Mouse (Mus musculus) WW6 (cell line): Measurements from ENCODE around the gene Spag17.
A peak's percentile ranks its signal among the peaks of the same experiment; 100 is the strongest.
"Not testable (repeated sequence)": the region's sequence is repeated elsewhere in the genome, so short reads cannot be mapped to it uniquely, and the experiment has no call there.

Experiments used
- DNase-seq: peaks from one replicate; pipeline ENCODE4 v3.0.0-alpha.2; 2013; ENCODE audit warnings: low read depth, low spot score

Gene Spag17

DNA sequence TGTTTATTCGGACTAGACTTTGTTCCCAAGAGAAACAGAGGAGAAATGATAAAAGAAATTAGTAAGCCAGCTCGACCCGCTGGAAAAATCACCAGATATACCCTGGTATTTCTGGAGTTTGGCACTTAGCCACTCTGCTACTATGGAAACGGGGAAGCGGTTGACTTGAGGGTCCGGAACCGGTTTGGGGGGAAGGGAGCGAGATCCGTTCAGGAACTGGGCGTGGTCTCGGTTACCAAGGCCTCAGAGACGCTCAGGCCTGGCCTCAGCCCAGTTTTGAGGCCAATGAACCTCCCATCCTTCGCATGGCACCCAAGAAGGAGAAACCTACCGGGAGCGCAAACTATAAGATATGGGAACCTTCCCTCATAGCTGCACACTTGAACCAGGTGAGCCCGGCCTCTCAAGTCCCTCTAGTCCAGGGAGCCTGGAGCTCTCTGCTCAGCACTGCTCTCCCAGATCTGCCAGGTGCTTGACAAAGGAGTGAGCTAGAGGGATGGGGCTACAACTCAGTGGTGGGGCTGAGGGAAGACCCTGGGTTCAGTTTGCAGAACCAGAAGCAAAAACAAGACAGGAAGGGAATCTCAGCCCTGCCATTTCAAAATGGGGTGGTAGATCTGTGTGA lies at the start of gene Spag17:
Gene Spag17 (plus strand): TSS at position 220 of the 625 bp plus-strand sequence.
- DNase-seq: no peak

DNA sequence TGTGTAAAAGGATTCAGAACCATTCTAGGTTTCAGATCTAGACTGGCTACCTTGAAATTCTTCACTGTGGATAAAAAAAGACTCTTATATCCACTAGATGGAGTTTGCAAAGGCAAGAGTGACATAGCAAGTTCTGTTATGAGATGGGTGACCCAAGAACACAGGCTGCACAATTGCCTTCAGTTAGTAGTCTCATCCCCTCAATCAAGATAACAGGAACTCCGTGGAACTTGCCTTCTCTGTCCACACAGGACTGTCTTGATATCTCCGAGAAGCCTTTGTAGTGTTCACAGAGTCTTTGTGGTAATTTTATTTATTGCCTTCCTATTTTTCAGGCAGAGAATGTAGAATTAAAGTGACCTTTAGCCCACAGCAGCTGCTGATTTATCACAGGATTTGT lies 42.9 kb upstream of the Spag17 start:
- no peak for DNase-seq

DNA sequence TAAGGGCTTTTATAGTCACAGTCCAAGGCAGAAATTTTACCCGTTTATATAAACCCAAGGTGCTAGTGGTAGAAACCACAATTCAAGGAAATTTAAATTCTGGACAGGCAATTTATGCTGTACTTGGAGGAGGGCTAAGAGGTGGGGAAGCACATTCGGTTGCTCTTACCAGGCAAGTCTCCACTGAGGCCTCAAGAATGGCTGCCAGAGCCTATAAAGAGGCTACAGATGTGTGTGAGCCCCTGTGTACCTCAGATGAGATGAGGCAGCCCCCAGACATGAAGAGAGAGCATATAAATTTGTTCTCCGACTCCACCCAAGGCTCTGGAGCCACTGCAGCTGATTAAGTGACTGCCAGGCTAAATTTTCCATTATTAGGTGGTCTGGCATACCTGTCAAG lies 42.4 kb upstream of the Spag17 start:
- DNase-seq: no peak

DNA sequence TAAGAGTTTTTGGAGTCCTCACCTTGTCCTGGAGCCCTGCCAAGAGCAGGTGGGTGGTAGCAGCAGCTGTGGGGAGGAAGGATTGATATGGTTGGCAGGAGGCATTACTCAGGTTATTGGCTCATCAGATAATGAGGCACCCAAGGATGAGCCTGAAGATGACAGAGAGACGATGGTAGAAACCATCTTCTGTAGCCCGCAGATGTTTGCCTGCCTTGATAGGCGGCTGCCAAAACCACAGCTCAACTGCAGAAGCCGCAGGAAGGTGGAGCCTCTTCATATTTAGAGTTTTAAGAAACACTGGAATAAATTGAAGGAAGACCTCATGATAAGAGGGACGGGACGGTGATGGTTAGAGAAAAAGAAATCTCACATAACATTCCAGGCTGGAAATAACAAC lies 42.0 kb upstream of the Spag17 start:
- DNase-seq: no peak

GRCm38 (mm10) chr3:99850926-99851325 lies 34.3 kb upstream of the Spag17 start:
- DNase-seq: no peak

DNA sequence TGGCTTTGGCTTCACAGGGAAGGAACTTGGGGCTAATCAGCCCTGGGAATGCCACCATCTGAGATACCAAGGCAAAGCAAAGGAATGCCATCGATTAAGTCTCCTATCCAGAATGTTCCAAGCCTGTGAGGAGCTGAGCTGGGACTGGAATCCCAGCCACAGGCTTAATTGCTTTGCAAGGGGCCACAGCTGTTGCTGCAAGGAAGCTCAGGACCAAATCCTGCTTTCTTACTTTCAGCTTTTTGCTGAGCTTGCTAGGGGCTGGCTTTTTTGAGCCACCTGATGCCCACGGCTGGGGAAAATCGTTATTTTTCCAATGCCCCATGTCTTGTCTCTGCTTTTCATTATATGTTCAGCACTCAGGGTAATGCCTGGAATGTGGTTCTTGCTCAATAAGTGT lies 30.6 kb upstream of the Spag17 start:
- DNase-seq: no peak

- no peak for DNase-seq
Measured at GRCm38 (mm10) chr3:99858922-99859321, 26.3 kb upstream of the Spag17 start.

DNA sequence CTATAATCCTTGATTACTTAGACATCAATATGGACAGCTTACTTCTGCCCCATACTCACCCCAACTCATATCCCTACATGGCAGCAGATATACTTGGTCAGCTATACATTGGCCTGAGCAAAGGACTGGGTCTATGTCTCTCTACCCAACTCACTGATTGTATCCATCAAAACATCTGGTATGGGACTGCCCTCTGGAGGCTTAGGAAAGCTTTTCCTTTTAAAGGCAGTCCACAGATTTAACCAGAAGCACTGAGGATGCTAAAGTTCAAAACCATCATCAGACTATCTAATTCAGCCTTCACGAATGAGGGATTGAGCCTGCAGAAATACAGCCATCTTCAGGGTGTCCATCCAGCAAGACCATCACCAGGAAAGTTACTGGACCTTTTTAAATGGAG lies 20.5 kb upstream of the Spag17 start:
- DNase-seq: no peak

DNA sequence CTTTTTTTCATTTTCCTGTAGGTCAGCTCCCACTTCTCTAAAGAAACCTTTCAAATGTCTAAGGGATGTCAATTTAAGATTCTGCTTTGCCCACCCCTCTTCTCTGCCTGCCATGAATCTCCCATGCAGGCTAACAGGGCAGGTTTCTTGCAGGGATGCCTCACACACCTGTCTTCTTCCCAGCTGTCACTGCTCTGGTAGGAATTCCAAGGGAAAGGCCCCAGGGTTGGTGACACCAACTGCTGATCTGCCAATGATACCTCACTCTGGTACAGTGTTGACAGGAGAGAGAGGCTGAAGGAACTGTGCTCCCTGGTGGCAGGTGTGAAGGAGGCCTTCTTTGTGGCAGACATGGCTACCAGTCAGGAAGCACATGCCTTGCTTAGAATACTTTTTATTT lies 10.1 kb upstream of the Spag17 start:
- no peak for DNase-seq

DNA sequence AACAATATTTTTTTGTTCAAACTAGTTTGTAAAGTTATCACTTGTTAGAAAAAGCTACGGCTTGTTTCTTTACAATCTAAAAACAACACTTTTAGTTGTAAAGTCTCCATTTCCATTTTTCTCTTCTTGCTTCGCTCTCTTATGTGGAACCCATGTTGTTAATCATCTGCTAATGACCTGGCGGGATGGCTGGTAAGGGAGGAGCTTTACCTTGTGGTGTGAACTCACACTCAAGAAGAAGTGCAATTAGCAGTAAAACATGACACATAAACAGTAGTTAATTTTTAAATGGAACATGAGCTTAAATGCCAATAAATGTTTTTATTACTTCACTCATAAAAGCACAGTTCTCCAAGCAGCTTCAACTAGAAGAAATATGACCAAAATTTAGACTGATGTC lies 3.7 kb upstream of the Spag17 start:
- DNase-seq: no peak

DNA sequence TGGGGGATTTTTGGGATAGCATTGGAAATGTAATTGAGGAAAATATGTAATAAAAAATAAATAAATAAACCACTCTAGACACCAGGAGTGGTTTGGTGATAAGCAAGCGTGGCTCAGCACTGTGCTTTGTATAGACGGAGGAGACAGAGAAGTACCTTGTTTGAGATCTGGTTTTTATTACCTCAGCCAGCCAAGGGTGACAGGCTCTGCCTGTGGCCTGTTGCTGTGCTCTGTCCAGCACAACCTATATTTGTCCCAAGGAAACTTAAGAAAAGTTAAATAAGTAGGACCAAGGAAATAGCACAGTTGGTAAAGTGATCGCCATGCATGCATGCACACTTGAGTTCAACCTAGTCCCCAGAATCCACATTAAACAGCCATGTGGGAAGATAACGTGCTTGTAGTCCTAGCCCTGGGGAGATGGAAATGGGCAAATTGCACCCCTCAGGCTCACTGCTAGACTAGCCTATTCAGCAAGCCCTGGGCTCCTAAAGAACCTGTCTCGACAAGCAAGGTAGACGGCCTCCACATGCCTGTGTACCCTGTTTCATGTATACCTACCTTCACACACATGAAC lies 1.1 kb upstream of the Spag17 start:
- no peak for DNase-seq

- DNase-seq: not testable (repeated sequence)
Measured at GRCm38 (mm10) chr3:99894741-99895140, 9.5 kb downstream of the Spag17 start.

GRCm38 (mm10) chr3:99913809-99914439 lies 28.7 kb downstream of the Spag17 start:
- no peak for DNase-seq

DNA sequence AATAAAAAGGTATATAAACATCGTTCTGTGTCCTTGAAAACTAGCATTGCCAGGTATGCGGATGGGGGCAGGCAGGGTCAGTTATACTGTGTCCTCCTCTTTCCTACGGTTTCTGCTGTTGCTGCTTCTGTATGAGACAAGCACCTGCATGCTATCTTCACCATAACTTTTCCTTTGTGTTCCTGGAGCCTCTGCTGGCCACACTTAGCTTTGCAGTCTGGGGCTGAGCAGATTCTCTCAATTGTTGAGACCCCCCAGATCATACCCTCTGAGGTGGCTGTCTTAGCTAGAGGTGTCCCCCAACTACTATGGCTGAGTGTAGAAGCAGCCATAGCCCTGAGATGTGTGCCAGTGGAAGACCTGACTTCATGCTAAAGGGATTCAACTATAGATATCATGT lies 37.7 kb downstream of the Spag17 start:
- no peak for DNase-seq

GRCm38 (mm10) chr3:99930920-99931620 lies 45.9 kb downstream of the Spag17 start:
- no peak for DNase-seq

DNA sequence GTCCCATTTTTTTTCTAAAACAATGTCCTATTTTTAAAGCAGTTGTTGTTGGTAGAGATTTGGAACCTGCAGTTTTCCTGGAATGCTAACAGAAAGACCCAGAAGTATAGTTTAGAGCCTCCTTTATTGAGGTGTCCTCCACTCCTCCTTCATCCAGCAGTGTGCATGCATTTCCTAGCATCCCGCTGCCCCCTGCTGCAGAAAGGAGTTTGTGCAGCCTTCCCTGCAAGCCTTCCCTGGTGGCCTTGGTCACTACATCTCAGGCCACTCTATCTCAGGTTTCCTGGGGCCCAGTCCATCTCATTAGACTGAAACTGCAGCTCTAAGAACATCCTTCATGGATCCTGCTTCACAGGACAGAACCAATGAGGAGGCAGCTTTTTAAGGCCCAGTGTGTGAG lies 51.0 kb downstream of the Spag17 start:
- no peak for DNase-seq

- peak; percentile 14 for DNase-seq
Measured at GRCm38 (mm10) chr3:99938611-99939286, 53.5 kb downstream of the Spag17 start.

GRCm38 (mm10) chr3:99945171-99945570 lies 60.0 kb downstream of the Spag17 start:
- DNase-seq: no peak

- no peak for DNase-seq
Measured at GRCm38 (mm10) chr3:99954039-99954602, 68.9 kb downstream of the Spag17 start.

DNA sequence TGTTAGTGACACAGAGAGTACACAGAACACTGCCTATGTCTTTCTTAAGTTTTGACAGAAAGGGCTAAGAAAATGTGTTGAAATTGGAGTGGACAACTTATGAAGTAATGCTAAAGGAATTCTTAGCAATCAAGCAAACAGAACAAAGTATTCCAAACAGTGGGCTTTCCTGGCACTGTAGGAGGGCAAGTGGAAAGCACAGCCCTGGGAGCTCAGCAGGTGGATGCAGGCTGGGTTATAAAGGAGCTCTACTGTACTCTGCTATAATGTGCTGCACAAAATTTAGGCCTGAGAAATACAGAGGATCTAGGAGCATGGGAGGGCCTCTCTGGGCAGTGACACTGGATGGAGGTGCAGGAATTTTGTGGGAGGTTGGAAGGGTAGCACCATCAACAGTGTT lies 71.3 kb downstream of the Spag17 start:
- DNase-seq: no peak

- no peak for DNase-seq
Measured at GRCm38 (mm10) chr3:99959805-99960485, 74.7 kb downstream of the Spag17 start.
